Mouse (Mus musculus) common myeloid progenitor, adult 5-6 weeks (primary cell): ENCODE measurements around the gene Ascc1. TPM values are rescaled to one million over a fixed set of nuclear protein-coding genes. Genes with fewer than 3 reads are reported as not detected.
A peak's percentile ranks its signal among the peaks of the same experiment; 100 is the strongest.

Experiments used
- ATAC-seq: replicated peaks from 2 replicates; pipeline ENCODE4 v1.8.0; 2016; ENCODE audit warnings: low read depth, mild to moderate bottlenecking, moderate TSS enrichment, inconsistent platforms; ENCODE audit not compliant: poor library complexity, severe bottlenecking
- total RNA-seq: library from RNA; stranded (forward); fragments of 200-1000, 187-1606 nt; gene quantifications from 2 replicates; pipeline ENCODE4 v1.2.3, GENCODE M21; 2017

The Ascc1 gene
- total RNA-seq, 1 experiment from 2014 or later: 41.6 TPM

GRCm38 (mm10) chr10:60066524-60066923 is 63.9 kb downstream of the Ascc1 start:
- peak; percentile 79 for ATAC-seq

- no peak for ATAC-seq
Measured at GRCm38 (mm10) chr10:60075159-60075558, 72.6 kb downstream of the Ascc1 start.

GRCm38 (mm10) chr10:60077226-60077625 is 74.6 kb downstream of the Ascc1 start:
- no peak for ATAC-seq

- ATAC-seq: peak; percentile 6; the same call in 1 of the 2 replicates
Measured at GRCm38 (mm10) chr10:60077736-60078560, 75.3 kb downstream of the Ascc1 start.

- peak; percentile 68 for ATAC-seq
Measured at GRCm38 (mm10) chr10:60078561-60078917, 75.9 kb downstream of the Ascc1 start.

GRCm38 (mm10) chr10:60080171-60080570 is 77.6 kb downstream of the Ascc1 start:
- no peak for ATAC-seq

GRCm38 (mm10) chr10:60080601-60080981 is 78.0 kb downstream of the Ascc1 start:
- ATAC-seq: peak; percentile 16; the same call in 1 of the 2 replicates

GRCm38 (mm10) chr10:60080982-60081825 is 78.6 kb downstream of the Ascc1 start:
- no peak for ATAC-seq

GRCm38 (mm10) chr10:60081905-60082304 is 79.3 kb downstream of the Ascc1 start:
- ATAC-seq: no peak

GRCm38 (mm10) chr10:60084065-60084464 is 81.5 kb downstream of the Ascc1 start:
- no peak for ATAC-seq

- ATAC-seq: no peak
Measured at GRCm38 (mm10) chr10:60092311-60092710, 89.7 kb downstream of the Ascc1 start.

GRCm38 (mm10) chr10:60093751-60094150 is 91.1 kb downstream of the Ascc1 start:
- ATAC-seq: no peak

- no peak for ATAC-seq
Measured at GRCm38 (mm10) chr10:60095558-60095957, 93.0 kb downstream of the Ascc1 start.

- ATAC-seq: no peak
Measured at GRCm38 (mm10) chr10:60096302-60096701, 93.7 kb downstream of the Ascc1 start.

GRCm38 (mm10) chr10:60097146-60097545 is 94.5 kb downstream of the Ascc1 start:
- no peak for ATAC-seq

- no peak for ATAC-seq
Measured at GRCm38 (mm10) chr10:60097774-60098173, 95.2 kb downstream of the Ascc1 start.

GRCm38 (mm10) chr10:60105391-60106145 is 103.0 kb downstream of the Ascc1 start:
- ATAC-seq: peak; percentile 43

- ATAC-seq: peak; percentile 20; the same call in 1 of the 2 replicates
Measured at GRCm38 (mm10) chr10:60106146-60106530, 103.5 kb downstream of the Ascc1 start, which contains the start of gene Spock2. Spock2 (plus strand) TSS chr10:60106219.

- ATAC-seq: peak; percentile 48
Measured at GRCm38 (mm10) chr10:60106531-60107186, 104.1 kb downstream of the Ascc1 start.

GRCm38 (mm10) chr10:60107448-60107847 is 104.8 kb downstream of the Ascc1 start:
- peak; percentile 26; the same call in 1 of the 2 replicates for ATAC-seq
